Mouse (Mus musculus): ENCODE results near the gene Mrpl14. TPM values are rescaled to one million over a fixed set of nuclear protein-coding genes. Genes with fewer than 3 reads are reported as not detected.

Gene Mrpl14
- polyA plus RNA-seq, 1 experiment from 2014 or later: 154 TPM

- H3K4me1 ChIP-seq (ENCODE audit: control insufficient read depth, insufficient read depth, low read length): peaks cover 6% of the 10 kb centered on the region
- peak overlapping the region; percentile 73 for H3K27ac ChIP-seq (replicated peaks; ENCODE audit: low read depth, low read length)
- peak overlapping the region; percentile 72 for H3K4me2 ChIP-seq (ENCODE audit: low read depth, severe bottlenecking)
- H3K9ac ChIP-seq (ENCODE audit: low read length): peak overlapping the region; percentile 89
- no peaks in the 10 kb centered on the region for H3K27me3 ChIP-seq (ENCODE audit: control insufficient read depth, insufficient read depth, low read length)
- H3K36me3 ChIP-seq (ENCODE audit: control insufficient read depth, insufficient read depth, low read length): no peaks in the 10 kb centered on the region
- WGBS: 7% methylated on average over 25 of the region's 25 CpGs
- H3K9me3 ChIP-seq (ENCODE audit: control insufficient read depth, low read length): no peaks in the 10 kb centered on the region
- ATAC-seq (ENCODE audit: insufficient number of reproducible peaks, low FRiP score, low TSS enrichment, low read depth) (no peak), DNase-seq (ENCODE audit: low spot score) (peak; percentile 98)
- H3K4me3 ChIP-seq (ENCODE audit: low read depth, low read length): peak overlapping the region; percentile 46
Observed at GRCm38 (mm10) chr17:45723732-45724573, 37.8 kb downstream of the Mrpl14 start.

- Histone ChIP-seq H3K36me3 (ENCODE audit: control insufficient read depth, insufficient read depth, low read length) (no peaks in the 10 kb centered on the region), H3K27me3 (ENCODE audit: control insufficient read depth, insufficient read depth, low read length) (no peaks in the 10 kb centered on the region), H3K4me3 (ENCODE audit: low read depth, low read length) (no peak overlapping the region; the same call in 1 of the 2 replicates), H3K9me3 (ENCODE audit: control insufficient read depth, low read length) (no peaks in the 10 kb centered on the region), H3K9ac (ENCODE audit: low read length) (no peak overlapping the region; the same call in 1 of the 2 replicates), H3K4me1 (ENCODE audit: control insufficient read depth, insufficient read depth, low read length) (peaks cover 8% of the 10 kb centered on the region), H3K4me2 (ENCODE audit: low read depth, severe bottlenecking) (peak overlapping the region; percentile 72; the same call in 1 of the 2 replicates), H3K27ac (replicated peaks; ENCODE audit: low read depth, low read length) (no peak overlapping the region)
- ATAC-seq (ENCODE audit: insufficient number of reproducible peaks, low FRiP score, low TSS enrichment, low read depth) (no peak), DNase-seq (ENCODE audit: low spot score) (no peak)
- WGBS: 88% methylated on average over 10 of the region's 10 CpGs
Observed at GRCm38 (mm10) chr17:45724574-45724921, 38.4 kb downstream of the Mrpl14 start.

- WGBS: 35% methylated on average over 6 of the region's 7 CpGs
- ATAC-seq (ENCODE audit: insufficient number of reproducible peaks, low FRiP score, low TSS enrichment, low read depth) (no peak), DNase-seq (ENCODE audit: low spot score) (no peak)
Observed at GRCm38 (mm10) chr17:45726249-45726648, 40.1 kb downstream of the Mrpl14 start.

GRCm38 (mm10) chr17:45727481-45727880 is 41.4 kb downstream of the Mrpl14 start:
- no peak for ATAC-seq (ENCODE audit: insufficient number of reproducible peaks, low FRiP score, low TSS enrichment, low read depth)
- DNase-seq (ENCODE audit: low spot score): no peak
- H3K9me3 ChIP-seq (ENCODE audit: control insufficient read depth, low read length): no peaks in the 10 kb centered on the region
- 86% methylated on average over 2 of the region's 2 CpGs for WGBS
- no peak overlapping the region for H3K4me2 ChIP-seq (ENCODE audit: low read depth, severe bottlenecking)
- H3K4me3 ChIP-seq (ENCODE audit: low read depth, low read length): no peak overlapping the region
- H3K9ac ChIP-seq (ENCODE audit: low read length): no peak overlapping the region
- H3K4me1 ChIP-seq (ENCODE audit: control insufficient read depth, insufficient read depth, low read length): peaks cover 19% of the 10 kb centered on the region
- no peaks in the 10 kb centered on the region for H3K36me3 ChIP-seq (ENCODE audit: control insufficient read depth, insufficient read depth, low read length)
- H3K27ac ChIP-seq (replicated peaks; ENCODE audit: low read depth, low read length): no peak overlapping the region
- no peaks in the 10 kb centered on the region for H3K27me3 ChIP-seq (ENCODE audit: control insufficient read depth, insufficient read depth, low read length)

More at GRCm38 (mm10) chr17:45726249-45726648, 40.1 kb downstream of the Mrpl14 start:
- H3K4me1 ChIP-seq (ENCODE audit: control insufficient read depth, insufficient read depth, low read length): peaks cover 19% of the 10 kb centered on the region
- no peaks in the 10 kb centered on the region for H3K36me3 ChIP-seq (ENCODE audit: control insufficient read depth, insufficient read depth, low read length)
- H3K4me2 ChIP-seq (ENCODE audit: low read depth, severe bottlenecking): no peak overlapping the region
- H3K9ac ChIP-seq (ENCODE audit: low read length): no peak overlapping the region
- no peak overlapping the region for H3K4me3 ChIP-seq (ENCODE audit: low read depth, low read length)
- H3K27ac ChIP-seq (replicated peaks; ENCODE audit: low read depth, low read length): no peak overlapping the region; the same call in 1 of the 2 replicates
- H3K27me3 ChIP-seq (ENCODE audit: control insufficient read depth, insufficient read depth, low read length): no peaks in the 10 kb centered on the region
- H3K9me3 ChIP-seq (ENCODE audit: control insufficient read depth, low read length): no peaks in the 10 kb centered on the region

- Histone ChIP-seq H3K9me3 (ENCODE audit: control insufficient read depth, low read length) (no peaks in the 10 kb centered on the region), H3K27ac (replicated peaks; ENCODE audit: low read depth, low read length) (no peak overlapping the region), H3K4me1 (ENCODE audit: control insufficient read depth, insufficient read depth, low read length) (peaks cover 19% of the 10 kb centered on the region), H3K9ac (ENCODE audit: low read length) (no peak overlapping the region), H3K27me3 (ENCODE audit: control insufficient read depth, insufficient read depth, low read length) (no peaks in the 10 kb centered on the region), H3K4me3 (ENCODE audit: low read depth, low read length) (no peak overlapping the region), H3K4me2 (ENCODE audit: low read depth, severe bottlenecking) (no peak overlapping the region), H3K36me3 (ENCODE audit: control insufficient read depth, insufficient read depth, low read length) (no peaks in the 10 kb centered on the region)
- ATAC-seq (ENCODE audit: insufficient number of reproducible peaks, low FRiP score, low TSS enrichment, low read depth) (no peak), DNase-seq (ENCODE audit: low spot score) (no peak)
- WGBS: 43% methylated on average over 8 of the region's 8 CpGs
Observed at GRCm38 (mm10) chr17:45727983-45728723, 42.0 kb downstream of the Mrpl14 start.

GRCm38 (mm10) chr17:45729387-45729786 is 43.3 kb downstream of the Mrpl14 start:
- Histone ChIP-seq H3K9ac (ENCODE audit: low read length) (0 out of 2 replicates have a peak overlapping the region, but pooled peaks have one; percentile 7), H3K4me1 (ENCODE audit: control insufficient read depth, insufficient read depth, low read length) (peaks cover 30% of the 10 kb centered on the region), H3K27ac (replicated peaks; ENCODE audit: low read depth, low read length) (no peak overlapping the region), H3K9me3 (ENCODE audit: control insufficient read depth, low read length) (no peaks in the 10 kb centered on the region), H3K36me3 (ENCODE audit: control insufficient read depth, insufficient read depth, low read length) (no peaks in the 10 kb centered on the region), H3K27me3 (ENCODE audit: control insufficient read depth, insufficient read depth, low read length) (0 out of 2 replicates have a peak, but pooled peaks cover 2% of the 10 kb centered on the region), H3K4me3 (ENCODE audit: low read depth, low read length) (no peak overlapping the region), H3K4me2 (ENCODE audit: low read depth, severe bottlenecking) (no peak overlapping the region)
- WGBS: 40% methylated on average over 10 of the region's 10 CpGs
- no peak for ATAC-seq (ENCODE audit: insufficient number of reproducible peaks, low FRiP score, low TSS enrichment, low read depth)
- DNase-seq (ENCODE audit: low spot score): peak; percentile 42

- Histone ChIP-seq H3K9ac (ENCODE audit: low read length) (no peak overlapping the region), H3K27me3 (ENCODE audit: control insufficient read depth, insufficient read depth, low read length) (0 out of 2 replicates have a peak, but pooled peaks cover 2% of the 10 kb centered on the region), H3K27ac (replicated peaks; ENCODE audit: low read depth, low read length) (no peak overlapping the region), H3K36me3 (ENCODE audit: control insufficient read depth, insufficient read depth, low read length) (no peaks in the 10 kb centered on the region), H3K4me1 (ENCODE audit: control insufficient read depth, insufficient read depth, low read length) (peaks cover 37% of the 10 kb centered on the region), H3K9me3 (ENCODE audit: control insufficient read depth, low read length) (no peaks in the 10 kb centered on the region), H3K4me3 (ENCODE audit: low read depth, low read length) (no peak overlapping the region), H3K4me2 (ENCODE audit: low read depth, severe bottlenecking) (no peak overlapping the region)
- DNase-seq (ENCODE audit: low spot score): no peak
- 55% methylated on average over 4 of the region's 4 CpGs for WGBS
- ATAC-seq (ENCODE audit: insufficient number of reproducible peaks, low FRiP score, low TSS enrichment, low read depth): no peak
Observed at GRCm38 (mm10) chr17:45730696-45731095, 44.6 kb downstream of the Mrpl14 start.

- Histone ChIP-seq H3K9me3 (ENCODE audit: control insufficient read depth, low read length) (no peaks in the 10 kb centered on the region), H3K4me1 (ENCODE audit: control insufficient read depth, insufficient read depth, low read length) (peaks cover 38% of the 10 kb centered on the region), H3K27ac (replicated peaks; ENCODE audit: low read depth, low read length) (no peak overlapping the region; the same call in 1 of the 2 replicates), H3K4me3 (ENCODE audit: low read depth, low read length) (no peak overlapping the region), H3K27me3 (ENCODE audit: control insufficient read depth, insufficient read depth, low read length) (0 out of 2 replicates have a peak, but pooled peaks cover 2% of the 10 kb centered on the region), H3K9ac (ENCODE audit: low read length) (no peak overlapping the region), H3K36me3 (ENCODE audit: control insufficient read depth, insufficient read depth, low read length) (no peaks in the 10 kb centered on the region), H3K4me2 (ENCODE audit: low read depth, severe bottlenecking) (no peak overlapping the region)
- DNase-seq (ENCODE audit: low spot score): peak; percentile 96
- ATAC-seq (ENCODE audit: insufficient number of reproducible peaks, low FRiP score, low TSS enrichment, low read depth): no peak
- 29% methylated on average over 9 of the region's 9 CpGs for WGBS
Observed at GRCm38 (mm10) chr17:45731172-45731864, 45.2 kb downstream of the Mrpl14 start.

All from limb, embryonic 11.5 days (tissue).